Mouse (Mus musculus) limb, embryonic 14.5 days (tissue): ENCODE data around the gene Rnf5. TPM values are rescaled to one million over a fixed set of nuclear protein-coding genes. Genes with fewer than 3 reads are reported as not detected.

Experiments used
- ATAC-seq: fragments of 200-750 bp; cut with Nextera tagmentation; 2 replicates; pipeline ENCODE4 v1.8.0; 2017; ENCODE audit warnings: low read depth, moderate number of reproducible peaks, moderate TSS enrichment; ENCODE audit not compliant: low FRiP score
- DNase-seq: peaks from one replicate; pipeline ENCODE4 v3.0.0-alpha.2; 2015; ENCODE audit warnings: low spot score
- H3K27ac ChIP-seq: fragments of 300-500 bp; sonication (generic); replicated peaks from 2 replicates; pipeline ENCODE4 v1.5.1; 2014; ENCODE audit warnings: low read depth, mild to moderate bottlenecking, low read length, moderate library complexity, mixed read lengths
- H3K27me3 ChIP-seq: fragments of 300-500 bp; sonication (generic); 2 replicates; pipeline ENCODE4 v1.6.1; 2014; ENCODE audit warnings: low read length, mixed read lengths; ENCODE audit not compliant: control insufficient read depth, insufficient read depth
- H3K36me3 ChIP-seq: fragments of 300-500 bp; sonication (generic); 2 replicates; pipeline ENCODE4 v1.6.1; 2014; ENCODE audit warnings: mild to moderate bottlenecking, low read length, moderate library complexity, mixed read lengths; ENCODE audit not compliant: control insufficient read depth, insufficient read depth
- H3K4me1 ChIP-seq: fragments of 300-500 bp; sonication (generic); 2 replicates; pipeline ENCODE4 v1.6.1; 2014; ENCODE audit warnings: antibody characterized with exemption, low read length, mixed read lengths; ENCODE audit not compliant: control insufficient read depth, insufficient read depth
- H3K4me2 ChIP-seq: fragments of 300-500 bp; sonication (generic); replicated peaks from 2 replicates; pipeline ENCODE4 v1.6.1; 2014; ENCODE audit warnings: low read depth, mild to moderate bottlenecking, low read length, moderate library complexity; ENCODE audit not compliant: severe bottlenecking
- H3K4me3 ChIP-seq: fragments of 300-500 bp; sonication (generic); replicated peaks from 2 replicates; pipeline ENCODE4 v1.5.1; 2014; ENCODE audit warnings: low read length
- H3K9ac ChIP-seq: fragments of 300-500 bp; sonication (generic); 2 replicates; pipeline ENCODE4 v1.6.1; 2014; ENCODE audit warnings: mild to moderate bottlenecking, low read depth, low read length, moderate library complexity; ENCODE audit not compliant: severe bottlenecking
- H3K9me3 ChIP-seq: fragments of 300-500 bp; sonication (generic); 2 replicates; pipeline ENCODE4 v1.6.1; 2016; ENCODE audit warnings: low read length; ENCODE audit not compliant: control insufficient read depth
- POLR2A ChIP-seq: fragments of 200-500 bp; IDR thresholded peaks from 2 replicates; pipeline ENCODE4 v1.8.0; 2012; ENCODE audit warnings: inconsistent platforms, mild to moderate bottlenecking, moderate library complexity, borderline replicate concordance; ENCODE audit not compliant: insufficient read depth, insufficient read length; ENCODE audit errors: extremely low read depth
- WGBS: fragments of 180-500 bp; shearing (Covaris S2); extraction: QIAGEN DNeasy Blood & Tissue Kit; methylation state at CpG from one replicate; pipeline ENCODE4 v1.1.7; 2014; 5-methylcytosine and 5-hydroxymethylcytosine counted together
- polyA plus RNA-seq, 2 experiments: library from polyadenylated mRNA; depleted of rRNA in 1 of 2; stranded (reverse) in 1 of 2; unstranded in 1 of 2; fragments of >200 nt; fragmentation: Nextera tagmentation in 1 of 2; extraction: Ambion mirVana in 1 of 2; gene quantifications; 2 replicates each; pipeline versions ENCODE4 v1.2.1 to v1.2.3; 2012 to 2014

Gene Rnf5
- polyA plus RNA-seq, 2 experiments = 79.5 to 103 TPM

- Histone ChIP-seq H3K4me3 (no peak overlapping the region), H3K4me1 (peaks cover 4% of the 10 kb centered on the region; the same call in 1 of the 2 replicates), H3K4me2 (no peak overlapping the region), H3K27ac (no peak overlapping the region), H3K27me3 (no peaks in the 10 kb centered on the region), H3K9me3 (no peaks in the 10 kb centered on the region), H3K36me3 (peaks cover 54% of the 10 kb centered on the region), H3K9ac (no peak overlapping the region)
- WGBS = 85% methylated on average over 9 of the region's 9 CpGs
- ATAC-seq (no peak), DNase-seq (no peak)
- TF ChIP-seq POLR2A = no peak
Observed at GRCm38 (mm10) chr17:34623161-34623560, 19.7 kb upstream of the Rnf5 start.

DNA sequence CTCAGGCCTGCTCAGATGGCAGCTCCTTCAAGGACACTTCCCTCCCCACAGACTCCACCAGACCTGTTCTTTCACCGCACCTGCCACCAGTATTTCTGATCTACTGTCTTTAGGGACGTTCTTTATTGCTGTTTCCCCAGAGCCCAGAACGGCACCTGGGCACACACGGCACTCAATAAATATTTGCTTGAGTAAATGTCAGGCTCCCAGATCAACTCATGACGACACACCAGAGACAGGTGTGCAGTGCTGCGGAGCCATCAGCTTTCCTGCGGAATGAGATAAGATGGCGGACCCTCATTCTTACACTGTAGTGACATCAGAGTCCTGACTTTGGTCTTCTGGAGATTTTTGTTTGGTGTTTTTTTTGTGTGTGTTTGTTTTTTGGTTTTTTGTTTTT is 17.5 kb upstream of the Rnf5 start:
- Histone ChIP-seq H3K4me2 (no peak overlapping the region), H3K4me1 (no peaks in the 10 kb centered on the region), H3K9ac (no peak overlapping the region), H3K27me3 (no peaks in the 10 kb centered on the region), H3K36me3 (peaks cover 70% of the 10 kb centered on the region), H3K27ac (no peak overlapping the region), H3K4me3 (no peak overlapping the region), H3K9me3 (no peaks in the 10 kb centered on the region)
- TF ChIP-seq POLR2A = no peak
- DNase-seq (no peak), ATAC-seq (no peak)
- 84% methylated on average over 8 of the region's 8 CpGs for WGBS

- DNase-seq = no peak
- no peaks in the 10 kb centered on the region for H3K4me1 ChIP-seq
- no peak overlapping the region for H3K4me2 ChIP-seq
- H3K27me3 ChIP-seq = no peaks in the 10 kb centered on the region
- H3K36me3 ChIP-seq = peaks cover 77% of the 10 kb centered on the region
- ATAC-seq = no peak
- TF ChIP-seq POLR2A = no peak
- 17% methylated on average over 6 of the region's 6 CpGs for WGBS
- no peak overlapping the region for H3K4me3 ChIP-seq
- H3K27ac ChIP-seq = no peak overlapping the region
- H3K9ac ChIP-seq = no peak overlapping the region
- H3K9me3 ChIP-seq = no peaks in the 10 kb centered on the region
Observed at GRCm38 (mm10) chr17:34618999-34619398, 15.5 kb upstream of the Rnf5 start.

- H3K36me3 ChIP-seq = peaks cover 79% of the 10 kb centered on the region
- no peak within 1 kb of the TSS for H3K4me2 ChIP-seq
- H3K9me3 ChIP-seq = no peaks in the 10 kb centered on the region
- H3K4me1 ChIP-seq = no peaks in the 10 kb centered on the region
- 84% methylated on average over 6 of the region's 6 CpGs for WGBS
- no peak within 1 kb of the TSS for H3K4me3 ChIP-seq
- H3K9ac ChIP-seq = no peak within 1 kb of the TSS
- TF ChIP-seq POLR2A = no peak
- H3K27me3 ChIP-seq = no peaks in the 10 kb centered on the region
- DNase-seq (no peak), ATAC-seq (no peak)
- no peak within 1 kb of the TSS for H3K27ac ChIP-seq
Observed at GRCm38 (mm10) chr17:34615871-34616270, 12.4 kb upstream of the Rnf5 start, which contains the start of gene Egfl8. Gene Egfl8, minus strand, starts transcription at chr17:34615971.

- Histone ChIP-seq H3K9me3 (no peaks in the 10 kb centered on the region), H3K36me3 (peaks cover 74% of the 10 kb centered on the region)
- 94% methylated on average over 10 of the region's 10 CpGs for WGBS
Observed at GRCm38 (mm10) chr17:34613830-34614229, 10.3 kb upstream of the Rnf5 start.

More at GRCm38 (mm10) chr17:34613830-34614229, 10.3 kb upstream of the Rnf5 start:
- Histone ChIP-seq H3K4me3 (no peak overlapping the region), H3K4me2 (no peak overlapping the region), H3K4me1 (0 out of 2 replicates have a peak, but pooled peaks cover under 1% of the 10 kb centered on the region), H3K9ac (no peak overlapping the region), H3K27me3 (no peaks in the 10 kb centered on the region), H3K27ac (no peak overlapping the region)
- no peak for DNase-seq
- TF ChIP-seq POLR2A = no peak
- no peak for ATAC-seq
